Mouse (Mus musculus): ENCODE measurements at regions not wholly inside any gene's neighbourhood (a gene's known extent, or its start where the extent isn't known, plus 50 kb on each side); places are given as distances from the start of the nearest gene placed in this dataset.
"Not testable (repeated sequence)": the region's sequence is repeated elsewhere in the genome, so short reads cannot be mapped to it uniquely, and the experiment has no call there.

GRCm38 (mm10) chr13:3216070-3216469, 321.8 kb upstream of the Gdi2 start:
- DNase-seq, result peak in 1 of 2 experiments; percentile 5

- not testable (repeated sequence) for DNase-seq
These were observed 316.8 kb upstream of the Gdi2 start for GRCm38 (mm10) chr13:3221005-3221621.

GRCm38 (mm10) chr13:3221622-3222021, 316.2 kb upstream of the Gdi2 start:
- no peak for DNase-seq

DNA sequence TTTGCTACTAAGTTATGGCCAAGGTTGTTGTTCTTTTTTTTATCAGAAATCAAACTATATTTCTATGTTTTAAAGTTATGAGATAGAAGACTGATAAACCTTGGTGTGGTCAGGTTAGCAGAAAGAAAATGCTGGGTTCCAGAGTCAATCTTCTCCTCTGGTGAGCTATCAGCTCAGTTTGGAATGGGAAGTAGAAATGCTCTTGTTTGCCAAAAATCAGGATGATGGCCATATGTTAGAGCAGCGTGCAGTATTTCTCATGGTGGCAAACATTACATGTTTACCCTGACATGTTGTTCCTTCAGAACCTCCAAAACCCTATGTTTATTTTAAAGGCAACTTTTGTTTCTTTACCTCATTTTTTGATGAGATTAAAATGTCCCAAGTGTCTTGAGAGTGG, 279.5 kb upstream of the Gdi2 start:
- no peak for DNase-seq

- not testable (repeated sequence) for DNase-seq
These were observed 261.7 kb upstream of the Gdi2 start for GRCm38 (mm10) chr13:3276130-3276529.
